ENCODE assay signal across 8 mouse cellular contexts in genomic region chr6:91616541-91616940, GRCm38 (mm10).
DNase-seq lines count a peak whose midpoint lies in the region; ATAC-seq and TF ChIP-seq lines count a peak whose summit lies in the region.

No protein-coding gene starts in this region.

- no peak for TF ChIP-seq EP300 in liver, postnatal 0 days (IDR thresholded peaks at IDR 0.05; ENCODE audit: low read depth)

- H3K27ac ChIP-seq in kidney, embryonic 16.5 days (ENCODE audit: low read length): peak overlapping the region; percentile 37
- peak overlapping the region; percentile 79 for H3K27ac ChIP-seq in embryonic facial prominence, embryonic 14.5 days (replicated peaks; ENCODE audit: low read depth, low read length)
- peak overlapping the region; percentile 94 for H3K27ac ChIP-seq in hindbrain, embryonic 15.5 days (replicated peaks)
- H3K27ac ChIP-seq in liver, postnatal 0 days (ENCODE audit: low read depth): no peak overlapping the region

- H3K4me2 ChIP-seq in kidney, embryonic 16.5 days (replicated peaks; ENCODE audit: low read depth, low read length): peak overlapping the region; percentile 60
- H3K4me2 ChIP-seq in embryonic facial prominence, embryonic 14.5 days (ENCODE audit: low read depth, low read length): peak overlapping the region; percentile 64
- H3K4me2 ChIP-seq in hindbrain, embryonic 15.5 days: peak overlapping the region; percentile 64
- peak overlapping the region; percentile 64 for H3K4me2 ChIP-seq in liver, postnatal 0 days (ENCODE audit: low read depth, low read length)

- DNase-seq in kidney, adult 18-20 months: no peak
- DNase-seq in embryonic facial prominence, embryonic 14.5 days (ENCODE audit: low spot score): peak; percentile 52
- DNase-seq in liver, postnatal 0 days: no peak
- DNase-seq in right cerebral cortex, postnatal 14 days: peak; percentile 26
- DNase-seq in urinary bladder, adult 2 months (ENCODE audit: low spot score): no peak
- DNase-seq in adrenal gland, postnatal 14 days: no peak

- peaks cover 6% of the 10 kb centered on the region; the same call in 1 of the 2 replicates for H3K9me3 ChIP-seq in kidney, embryonic 16.5 days (ENCODE audit: low read length)
- H3K9me3 ChIP-seq in embryonic facial prominence, embryonic 14.5 days (ENCODE audit: control insufficient read depth, low read length): peaks cover 5% of the 10 kb centered on the region; the same call in 1 of the 2 replicates
- H3K9me3 ChIP-seq in hindbrain, embryonic 15.5 days: no peaks in the 10 kb centered on the region
- no peaks in the 10 kb centered on the region for H3K9me3 ChIP-seq in liver, postnatal 0 days (ENCODE audit: low read length)

- H3K36me3 ChIP-seq in kidney, embryonic 16.5 days (ENCODE audit: insufficient read depth, low read length): no peaks in the 10 kb centered on the region
- no peaks in the 10 kb centered on the region for H3K36me3 ChIP-seq in embryonic facial prominence, embryonic 14.5 days (ENCODE audit: control insufficient read depth, insufficient read depth, low read length)
- H3K36me3 ChIP-seq in hindbrain, embryonic 15.5 days: no peaks in the 10 kb centered on the region
- no peaks in the 10 kb centered on the region for H3K36me3 ChIP-seq in liver, postnatal 0 days (replicated peaks; ENCODE audit: insufficient read depth, low read length)

- H3K27me3 ChIP-seq in kidney, embryonic 16.5 days (ENCODE audit: insufficient read depth, low read length): no peaks in the 10 kb centered on the region
- H3K27me3 ChIP-seq in embryonic facial prominence, embryonic 14.5 days (replicated peaks; ENCODE audit: control insufficient read depth, insufficient read depth, low read length): no peaks in the 10 kb centered on the region
- H3K27me3 ChIP-seq in hindbrain, embryonic 15.5 days: no peaks in the 10 kb centered on the region
- no peaks in the 10 kb centered on the region for H3K27me3 ChIP-seq in liver, postnatal 0 days (ENCODE audit: insufficient read depth, low read length)

- peaks cover 15% of the 10 kb centered on the region for H3K4me1 ChIP-seq in kidney, embryonic 16.5 days (ENCODE audit: insufficient read depth, low read length)
- peaks cover 24% of the 10 kb centered on the region for H3K4me1 ChIP-seq in embryonic facial prominence, embryonic 14.5 days (ENCODE audit: control insufficient read depth, insufficient read depth, low read length)
- peaks cover 21% of the 10 kb centered on the region for H3K4me1 ChIP-seq in hindbrain, embryonic 15.5 days (replicated peaks)
- peaks cover 18% of the 10 kb centered on the region; the same call in 1 of the 2 replicates for H3K4me1 ChIP-seq in liver, postnatal 0 days (ENCODE audit: insufficient read depth)

- TF ChIP-seq CTCF in liver, postnatal 0 days (IDR thresholded peaks at IDR 0.05; ENCODE audit: low read depth): no peak

- WGBS in kidney, embryonic 16.5 days: 38% methylated on average over 7 of the region's 7 CpGs
- WGBS in embryonic facial prominence, embryonic 14.5 days: 44% methylated on average over 7 of the region's 7 CpGs
- 27% methylated on average over 7 of the region's 7 CpGs for WGBS in hindbrain, embryonic 15.5 days
- 74% methylated on average over 7 of the region's 7 CpGs for WGBS in liver, postnatal 0 days (ENCODE audit: insufficient replicate concordance)

- ATAC-seq in kidney, embryonic 16.5 days (ENCODE audit: low FRiP score, low TSS enrichment): peak; percentile 24; the same call in 1 of the 2 replicates
- peak; percentile 7; the same call in 1 of the 2 replicates for ATAC-seq in embryonic facial prominence, embryonic 14.5 days (ENCODE audit: low read depth)
- ATAC-seq in hindbrain, embryonic 15.5 days (ENCODE audit: low FRiP score, low read depth): peak; percentile 77
- ATAC-seq in liver, postnatal 0 days: no peak

- peak overlapping the region; percentile 67 for H3K9ac ChIP-seq in kidney, embryonic 16.5 days (replicated peaks; ENCODE audit: low read length)
- H3K9ac ChIP-seq in embryonic facial prominence, embryonic 14.5 days (ENCODE audit: low read depth, low read length): peak overlapping the region; percentile 66
- H3K9ac ChIP-seq in hindbrain, embryonic 15.5 days: peak overlapping the region; percentile 55
- no peak overlapping the region for H3K9ac ChIP-seq in liver, postnatal 0 days (replicated peaks)

- peak overlapping the region; percentile 41; the same call in 1 of the 2 replicates for H3K4me3 ChIP-seq in kidney, embryonic 16.5 days (ENCODE audit: low read length)
- H3K4me3 ChIP-seq in embryonic facial prominence, embryonic 14.5 days (ENCODE audit: low read depth, low read length): peak overlapping the region; percentile 36
- peak overlapping the region; percentile 36 for H3K4me3 ChIP-seq in hindbrain, embryonic 15.5 days
- no peak overlapping the region for H3K4me3 ChIP-seq in liver, postnatal 0 days (ENCODE audit: low read depth, low read length)

Comparison
In these comparisons a context has a peak if more than half of its experiments do, and no peak if none do; other contexts are left out.
1. DNase-seq: peak in embryonic facial prominence, embryonic 14.5 days (single experiment) and right cerebral cortex, postnatal 14 days (single experiment); none in kidney, adult 18-20 months (single experiment), liver, postnatal 0 days (single experiment), urinary bladder, adult 2 months (single experiment) and adrenal gland, postnatal 14 days (single experiment).
2. Peak in every context shown above with its lines, with median percentiles within 50 percentile points of each other: H3K4me2 ChIP-seq.